Mouse (Mus musculus) forebrain, embryonic 14.5 days (tissue): ENCODE measurements around the gene Snrpb. TPM values are rescaled to one million over a fixed set of nuclear protein-coding genes. Genes with fewer than 3 reads are reported as not detected.

Experiments used
- polyA plus RNA-seq: library from polyadenylated mRNA; unstranded; fragments of >200 nt; fragmentation: Nextera tagmentation; extraction: Ambion mirVana; gene quantifications from 2 replicates; pipeline ENCODE4 v1.2.1, GENCODE M21; 2014

Gene Snrpb
- polyA plus RNA-seq, 1 experiment from 2014 or later: 571 TPM

Other genes with a start within 250 kb of the Snrpb start
- gene Tgm3, start 167.1 kb downstream of the Snrpb start, polyA plus RNA-seq: not detected in 2 replicates
- gene Tgm6, start 67.0 kb downstream of the Snrpb start, polyA plus RNA-seq: 0.17 and 0.21 TPM in 2 replicates
- gene Tmc2, start 15.8 kb upstream of the Snrpb start, polyA plus RNA-seq: not detected in 2 replicates
- gene Nop56, start 95.0 kb upstream of the Snrpb start, polyA plus RNA-seq: 264 and 265 TPM in 2 replicates
- gene Idh3b, start 105.1 kb upstream of the Snrpb start, polyA plus RNA-seq: 178 and 184 TPM in 2 replicates
- gene Ebf4, start 115.8 kb upstream of the Snrpb start, polyA plus RNA-seq: 2.1 and 2.4 TPM in 2 replicates
- gene Cpxm1, start 218.2 kb upstream of the Snrpb start, polyA plus RNA-seq: 10.1 and 10.9 TPM in 2 replicates
- not detected in 2 replicates for gene Gm28372, start 225.8 kb upstream of the Snrpb start, polyA plus RNA-seq
- gene 1700020A23Rik, start 225.9 kb upstream of the Snrpb start, polyA plus RNA-seq: not detected in 2 replicates
- gene Tmem239, start 227.1 kb upstream of the Snrpb start, polyA plus RNA-seq: not detected in 2 replicates
- gene Vps16, start 244.9 kb upstream of the Snrpb start, polyA plus RNA-seq: 92.2 and 99.3 TPM in 2 replicates
- gene Pced1a, start 245.3 kb upstream of the Snrpb start, polyA plus RNA-seq: 8.9 and 12.0 TPM in 2 replicates